Mouse (Mus musculus) hindbrain, embryonic 13.5 days (tissue): ENCODE measurements around the gene Spag6. TPM values are rescaled to one million over a fixed set of nuclear protein-coding genes. Genes with fewer than 3 reads are reported as not detected.

Experiments used
- ATAC-seq: fragments of 200-750 bp; cut with Nextera tagmentation; 2 replicates; pipeline ENCODE4 v1.8.0; 2017; ENCODE audit warnings: moderate TSS enrichment; ENCODE audit not compliant: low FRiP score
- H3K27ac ChIP-seq: fragments of 300-500 bp; sonication (generic); 2 replicates; pipeline ENCODE4 v1.5.1; 2015; ENCODE audit warnings: inconsistent platforms, mild to moderate bottlenecking, moderate library complexity
- H3K27me3 ChIP-seq: fragments of 300-500 bp; sonication (generic); 2 replicates; pipeline ENCODE4 v1.6.1; 2015; ENCODE audit warnings: mild to moderate bottlenecking, inconsistent platforms
- H3K36me3 ChIP-seq: fragments of 300-500 bp; sonication (generic); 2 replicates; pipeline ENCODE4 v1.6.1; 2015; ENCODE audit warnings: mild to moderate bottlenecking, inconsistent platforms
- H3K4me1 ChIP-seq: fragments of 300-500 bp; sonication (generic); replicated peaks from 2 replicates; pipeline ENCODE4 v1.6.1; 2015; ENCODE audit warnings: inconsistent platforms
- H3K4me2 ChIP-seq: fragments of 300-500 bp; sonication (generic); 2 replicates; pipeline ENCODE4 v1.6.1; 2015; ENCODE audit warnings: inconsistent platforms, mild to moderate bottlenecking, moderate library complexity
- H3K4me3 ChIP-seq: fragments of 300-500 bp; sonication (generic); 2 replicates; pipeline ENCODE4 v1.5.1; 2015; ENCODE audit warnings: mild to moderate bottlenecking, inconsistent platforms
- H3K9ac ChIP-seq: fragments of 300-500 bp; sonication (generic); 2 replicates; pipeline ENCODE4 v1.6.1; 2015; ENCODE audit warnings: mild to moderate bottlenecking, inconsistent platforms
- H3K9me3 ChIP-seq: fragments of 300-500 bp; sonication (generic); 2 replicates; pipeline ENCODE4 v1.6.1; 2016; ENCODE audit warnings: inconsistent platforms
- WGBS: fragments of 180-500 bp; shearing (Covaris S2); methylation state at CpG from one replicate; pipeline ENCODE4 v1.1.7; 2015; 5-methylcytosine and 5-hydroxymethylcytosine counted together
- polyA plus RNA-seq: library from polyadenylated mRNA; unstranded; fragments of >200 nt; fragmentation: Nextera tagmentation; extraction: Ambion mirVana; gene quantifications from 2 replicates; pipeline ENCODE4 v1.2.1, GENCODE M21; 2015

Gene Spag6
- polyA plus RNA-seq, 1 experiment from 2014 or later: 0.16 TPM

- Histone ChIP-seq H3K9me3 (no peaks in the 10 kb centered on the region), H3K4me3 (no peak overlapping the region), H3K36me3 (no peaks in the 10 kb centered on the region), H3K27me3 (peaks cover 77% of the 10 kb centered on the region), H3K27ac (no peak overlapping the region), H3K4me1 (peaks cover 11% of the 10 kb centered on the region), H3K9ac (no peak overlapping the region), H3K4me2 (no peak overlapping the region)
- WGBS: 1% methylated on average over 11 of the region's 11 CpGs
- ATAC-seq: no peak
Observed at GRCm38 (mm10) chr2:18699401-18699990, 5.7 kb downstream of the Spag6 start.

DNA sequence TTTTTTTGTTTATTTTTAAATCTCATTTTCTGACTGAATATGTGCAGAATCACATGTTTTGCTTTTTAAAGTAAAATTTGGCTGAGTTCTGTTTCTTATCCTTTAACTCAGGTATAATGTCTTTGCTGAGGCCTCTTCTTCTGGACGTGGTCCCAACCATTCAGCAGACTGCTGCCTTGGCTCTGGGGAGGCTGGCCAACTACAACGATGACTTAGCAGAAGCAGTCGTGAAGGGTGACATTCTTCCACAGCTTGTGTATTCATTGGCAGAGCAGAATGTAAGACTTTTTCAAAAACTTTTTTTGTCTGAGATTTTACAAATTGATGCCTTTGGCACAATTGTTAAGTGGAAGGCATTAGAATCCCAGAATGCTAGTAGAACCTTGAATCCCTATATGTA, 16.5 kb downstream of the Spag6 start:
- Histone ChIP-seq H3K9me3 (no peaks in the 10 kb centered on the region), H3K27me3 (no peaks in the 10 kb centered on the region), H3K4me2 (no peak overlapping the region), H3K4me1 (no peaks in the 10 kb centered on the region), H3K9ac (no peak overlapping the region), H3K36me3 (no peaks in the 10 kb centered on the region), H3K27ac (no peak overlapping the region), H3K4me3 (no peak overlapping the region)
- WGBS: 82% methylated on average over 3 of the region's 3 CpGs
- no peak for ATAC-seq

GRCm38 (mm10) chr2:18713071-18713470, 19.2 kb downstream of the Spag6 start:
- H3K4me2 ChIP-seq: no peak overlapping the region
- no peak overlapping the region for H3K9ac ChIP-seq
- no peaks in the 10 kb centered on the region for H3K4me1 ChIP-seq
- no peaks in the 10 kb centered on the region for H3K27me3 ChIP-seq
- H3K4me3 ChIP-seq: no peak overlapping the region
- no peak for ATAC-seq
- H3K36me3 ChIP-seq: no peaks in the 10 kb centered on the region
- WGBS: 73% methylated on average over 2 of the region's 2 CpGs
- H3K9me3 ChIP-seq: no peaks in the 10 kb centered on the region
- H3K27ac ChIP-seq: no peak overlapping the region

GRCm38 (mm10) chr2:18714337-18714736, 20.5 kb downstream of the Spag6 start:
- ATAC-seq: no peak
- H3K4me1 ChIP-seq: no peaks in the 10 kb centered on the region
- no peak overlapping the region for H3K27ac ChIP-seq
- H3K9ac ChIP-seq: no peak overlapping the region
- no peaks in the 10 kb centered on the region for H3K36me3 ChIP-seq
- H3K4me3 ChIP-seq: no peak overlapping the region
- no peaks in the 10 kb centered on the region for H3K9me3 ChIP-seq
- 77% methylated on average over 3 of the region's 3 CpGs for WGBS
- no peak overlapping the region for H3K4me2 ChIP-seq
- H3K27me3 ChIP-seq: no peaks in the 10 kb centered on the region

DNA sequence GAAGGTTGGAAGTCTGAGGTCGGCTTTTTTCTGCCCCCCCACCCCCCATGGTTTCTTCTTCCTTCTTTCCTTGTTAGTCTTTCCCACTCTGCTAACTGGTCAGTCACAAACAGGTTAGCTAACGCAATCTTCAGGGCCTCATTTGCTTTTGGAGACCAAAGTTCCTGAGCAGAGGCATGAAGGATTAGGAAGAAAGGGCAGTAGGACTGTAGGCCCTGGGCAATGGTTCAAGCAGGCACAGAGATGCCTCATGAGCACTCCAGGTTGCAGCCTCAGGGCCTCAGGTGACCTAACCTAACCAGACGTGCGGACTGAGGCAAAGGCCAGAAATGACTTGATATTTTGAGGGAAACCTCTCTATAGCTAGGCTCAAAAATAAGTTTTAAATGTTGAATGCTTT, 24.7 kb downstream of the Spag6 start:
- H3K27me3 ChIP-seq: no peaks in the 10 kb centered on the region
- H3K36me3 ChIP-seq: no peaks in the 10 kb centered on the region
- no peaks in the 10 kb centered on the region for H3K4me1 ChIP-seq
- H3K4me3 ChIP-seq: no peak overlapping the region
- no peak overlapping the region for H3K27ac ChIP-seq
- WGBS: 93% methylated on average over 4 of the region's 4 CpGs
- H3K4me2 ChIP-seq: no peak overlapping the region
- no peaks in the 10 kb centered on the region for H3K9me3 ChIP-seq
- ATAC-seq: no peak
- no peak overlapping the region for H3K9ac ChIP-seq

DNA sequence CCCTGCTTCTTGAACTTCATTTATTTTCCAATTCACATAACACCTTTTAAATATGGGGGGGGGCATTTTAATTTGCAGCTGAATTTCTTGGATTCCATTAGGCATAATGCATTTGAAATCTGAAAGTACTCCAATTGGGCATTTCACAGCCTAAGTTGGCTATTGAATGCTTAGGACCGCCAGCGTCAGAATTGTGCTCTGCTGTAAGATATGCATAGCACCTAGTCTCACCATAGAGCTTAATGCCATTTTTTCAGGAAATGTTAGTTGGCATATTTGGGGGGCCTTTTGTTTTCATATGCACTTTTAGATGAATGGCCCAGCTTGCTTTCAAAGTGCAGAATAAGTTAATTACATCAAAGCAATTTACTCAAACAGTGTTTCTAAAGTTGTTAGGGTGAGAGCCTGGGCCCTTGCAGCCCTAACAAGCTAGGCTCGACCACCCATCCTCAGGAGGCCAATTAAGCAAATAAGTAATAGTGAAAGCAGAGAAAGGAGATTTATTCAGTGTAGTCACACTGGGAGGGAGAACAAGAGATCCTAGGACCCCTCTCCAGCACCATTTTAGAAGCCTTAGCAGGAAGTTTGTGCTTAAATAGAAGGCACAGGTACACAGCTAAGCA, 28.5 kb downstream of the Spag6 start:
- H3K36me3 ChIP-seq: no peaks in the 10 kb centered on the region
- H3K9ac ChIP-seq: no peak overlapping the region
- no peak for ATAC-seq
- no peak overlapping the region for H3K27ac ChIP-seq
- H3K4me3 ChIP-seq: no peak overlapping the region
- 74% methylated on average over 3 of the region's 3 CpGs for WGBS
- no peaks in the 10 kb centered on the region for H3K27me3 ChIP-seq
- no peak overlapping the region for H3K4me2 ChIP-seq
- H3K4me1 ChIP-seq: no peaks in the 10 kb centered on the region
- no peaks in the 10 kb centered on the region for H3K9me3 ChIP-seq

- no peak for ATAC-seq
- H3K4me2 ChIP-seq: no peak overlapping the region
- H3K9ac ChIP-seq: no peak overlapping the region
- H3K9me3 ChIP-seq: no peaks in the 10 kb centered on the region
- no peaks in the 10 kb centered on the region for H3K27me3 ChIP-seq
- no peak overlapping the region for H3K4me3 ChIP-seq
- no peaks in the 10 kb centered on the region for H3K4me1 ChIP-seq
- no peak overlapping the region for H3K27ac ChIP-seq
- no peaks in the 10 kb centered on the region for H3K36me3 ChIP-seq
- WGBS: 96% methylated on average over 1 of the region's 1 CpGs
Observed at GRCm38 (mm10) chr2:18724462-18724861, 30.6 kb downstream of the Spag6 start.

DNA sequence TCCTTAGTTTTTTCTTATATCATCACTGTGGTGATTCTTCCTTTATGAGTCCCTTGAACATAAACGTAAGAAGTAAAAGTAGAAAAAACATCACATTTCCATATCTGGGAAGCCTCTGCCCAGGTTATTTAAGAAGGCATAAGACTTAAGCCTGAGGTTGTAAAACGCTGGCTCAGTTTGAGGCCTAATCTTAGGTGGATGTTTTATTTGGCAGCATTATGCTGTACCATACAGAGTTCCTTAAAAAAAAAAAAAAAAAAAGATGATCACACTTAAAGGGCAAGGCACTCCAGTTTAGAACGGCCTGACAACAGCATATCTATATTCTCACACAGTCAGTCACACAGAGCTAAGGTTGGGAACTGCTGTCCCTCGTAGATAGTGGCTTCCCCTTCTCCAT, 32.0 kb downstream of the Spag6 start:
- Histone ChIP-seq H3K4me1 (no peaks in the 10 kb centered on the region), H3K4me2 (no peak overlapping the region), H3K27ac (no peak overlapping the region), H3K9me3 (no peaks in the 10 kb centered on the region), H3K27me3 (no peaks in the 10 kb centered on the region), H3K9ac (no peak overlapping the region), H3K4me3 (no peak overlapping the region), H3K36me3 (no peaks in the 10 kb centered on the region)
- WGBS: 85% methylated on average over 4 of the region's 4 CpGs
- ATAC-seq: no peak

GRCm38 (mm10) chr2:18731718-18732117, 37.9 kb downstream of the Spag6 start:
- ATAC-seq: peak; percentile 83
- WGBS: 10% methylated on average over 9 of the region's 9 CpGs
- H3K9me3 ChIP-seq: no peaks in the 10 kb centered on the region

GRCm38 (mm10) chr2:18734394-18735127, 40.7 kb downstream of the Spag6 start:
- H3K9ac ChIP-seq: no peak overlapping the region
- WGBS: 34% methylated on average over 5 of the region's 5 CpGs
- no peak overlapping the region for H3K4me2 ChIP-seq
- no peak overlapping the region for H3K4me3 ChIP-seq
- peaks cover 7% of the 10 kb centered on the region for H3K4me1 ChIP-seq
- ATAC-seq: no peak
- H3K27me3 ChIP-seq: no peaks in the 10 kb centered on the region
- no peaks in the 10 kb centered on the region for H3K36me3 ChIP-seq
- H3K27ac ChIP-seq: no peak overlapping the region
- H3K9me3 ChIP-seq: no peaks in the 10 kb centered on the region

More at GRCm38 (mm10) chr2:18731718-18732117, 37.9 kb downstream of the Spag6 start:
- Histone ChIP-seq H3K27ac (no peak overlapping the region), H3K9ac (no peak overlapping the region), H3K27me3 (no peaks in the 10 kb centered on the region), H3K4me2 (no peak overlapping the region; the same call in 1 of the 2 replicates), H3K4me1 (peaks cover 7% of the 10 kb centered on the region), H3K36me3 (no peaks in the 10 kb centered on the region), H3K4me3 (no peak overlapping the region)

GRCm38 (mm10) chr2:18737040-18737439, 43.2 kb downstream of the Spag6 start:
- no peak overlapping the region for H3K4me3 ChIP-seq
- ATAC-seq: no peak
- no peak overlapping the region for H3K27ac ChIP-seq
- H3K4me1 ChIP-seq: peaks cover under 1% of the 10 kb centered on the region
- H3K4me2 ChIP-seq: no peak overlapping the region
- no peaks in the 10 kb centered on the region for H3K27me3 ChIP-seq
- H3K9me3 ChIP-seq: no peaks in the 10 kb centered on the region
- H3K9ac ChIP-seq: 0 out of 2 replicates have a peak overlapping the region, but pooled peaks have one; percentile 13
- WGBS: 50% methylated on average over 8 of the region's 8 CpGs
- H3K36me3 ChIP-seq: no peaks in the 10 kb centered on the region

GRCm38 (mm10) chr2:18739216-18739615, 45.4 kb downstream of the Spag6 start:
- no peak overlapping the region for H3K4me2 ChIP-seq
- no peak overlapping the region for H3K4me3 ChIP-seq
- no peaks in the 10 kb centered on the region for H3K9me3 ChIP-seq
- no peaks in the 10 kb centered on the region for H3K36me3 ChIP-seq
- H3K4me1 ChIP-seq: no peaks in the 10 kb centered on the region
- ATAC-seq: no peak
- no peaks in the 10 kb centered on the region for H3K27me3 ChIP-seq
- no peak overlapping the region for H3K9ac ChIP-seq
- H3K27ac ChIP-seq: no peak overlapping the region
- WGBS: 52% methylated on average over 2 of the region's 2 CpGs
